Mouse (Mus musculus): ENCODE results near the gene Dot1l.

The Dot1l gene

DNA sequence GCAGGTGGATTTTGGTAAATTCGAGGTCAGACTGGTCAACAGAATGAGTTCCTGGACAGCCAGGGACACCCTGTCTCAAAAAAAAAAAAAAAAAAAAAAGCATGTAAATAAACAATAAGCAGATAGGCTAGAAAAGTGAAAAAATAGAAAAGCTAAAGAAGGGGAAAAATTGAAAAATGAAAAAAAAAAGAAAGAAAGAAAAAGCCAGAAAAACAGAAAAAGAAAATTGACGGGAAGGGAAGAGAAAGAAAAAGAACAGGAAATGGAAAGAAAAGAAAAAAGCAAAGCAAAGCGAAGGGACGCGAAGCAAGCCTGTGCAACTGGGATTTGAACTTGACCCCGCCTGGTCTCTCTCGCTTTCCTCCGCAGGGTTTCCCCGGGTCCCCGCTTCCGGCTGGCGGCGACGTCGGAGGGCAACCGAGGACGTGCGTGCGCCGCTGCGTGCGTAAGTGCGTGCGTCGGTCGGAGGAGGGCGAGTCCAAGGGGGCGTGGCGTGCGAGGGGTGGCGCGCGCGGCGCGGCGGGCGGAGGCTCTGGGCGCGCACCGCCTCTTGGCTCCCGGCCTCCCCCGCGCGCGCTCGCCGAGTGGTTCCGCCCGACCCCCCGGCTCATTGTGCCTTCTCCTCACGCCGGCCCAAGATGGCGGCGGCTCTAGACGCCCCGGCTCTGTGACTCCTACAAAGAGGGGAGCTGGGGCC lies at the start of gene Dot1l:
TSS of gene Dot1l (plus strand) at position 613 of the 697 bp plus-strand sequence.
- peak; percentile 99 for DNase-seq

DNA sequence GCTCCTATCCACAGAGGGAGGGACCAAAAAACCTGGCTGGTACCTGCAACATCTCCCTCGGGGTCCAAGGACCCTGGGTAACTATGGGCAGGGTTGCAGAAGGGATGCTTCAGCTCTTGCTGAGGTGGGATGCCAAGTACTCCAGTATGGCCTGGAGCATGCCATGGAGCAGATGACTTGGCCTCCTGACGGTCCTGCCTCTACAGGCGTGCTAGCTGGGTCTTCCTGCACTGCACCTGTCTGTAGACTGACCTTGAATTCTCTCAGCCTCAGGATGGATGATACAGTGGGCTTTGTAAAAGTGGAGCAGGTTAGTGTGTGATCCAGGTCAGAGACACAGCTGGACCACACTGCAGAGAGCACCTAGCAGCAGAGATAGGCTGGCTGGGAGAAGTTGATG lies 49.5 kb upstream of the Dot1l start:
- DNase-seq = no peak

DNA sequence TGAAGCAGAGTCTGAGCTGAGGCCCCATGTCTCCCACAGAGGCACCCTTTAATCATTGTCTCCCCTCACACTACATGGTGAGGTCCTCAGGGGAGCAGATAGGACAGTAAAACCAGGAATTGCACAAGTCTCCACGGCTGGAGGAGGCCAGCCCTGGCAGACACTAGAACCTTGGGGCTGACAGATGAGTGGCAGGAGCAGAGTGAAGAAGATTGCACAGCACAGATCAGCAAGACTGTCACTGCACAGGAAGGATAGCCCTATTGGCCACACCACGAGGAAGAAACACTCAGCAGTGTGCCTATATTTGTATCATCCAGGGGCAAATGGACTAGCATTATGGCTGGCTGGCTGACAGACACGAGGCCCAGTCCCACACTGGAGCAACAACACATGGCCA lies 44.2 kb upstream of the Dot1l start:
- no peak for DNase-seq

DNA sequence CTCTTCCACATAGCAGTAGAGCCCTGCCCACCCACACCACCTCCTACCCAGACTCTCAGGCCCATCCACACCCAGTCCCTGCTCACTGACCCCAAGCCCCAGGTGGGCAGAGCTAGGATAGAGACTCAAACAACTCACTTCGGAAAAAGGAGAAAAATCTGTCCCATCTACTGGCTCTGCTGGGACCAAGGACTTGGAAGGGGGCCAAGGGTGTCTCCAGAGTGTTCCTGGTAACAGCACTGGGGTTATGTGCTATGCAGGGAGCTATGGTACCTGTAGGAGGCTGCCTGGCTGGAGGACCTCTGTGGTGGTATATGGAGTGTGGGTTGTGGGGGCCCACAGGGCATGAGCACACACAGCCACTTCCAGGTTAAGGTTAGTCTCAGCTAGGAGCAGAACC lies 37.7 kb upstream of the Dot1l start:
- no peak for DNase-seq

DNA sequence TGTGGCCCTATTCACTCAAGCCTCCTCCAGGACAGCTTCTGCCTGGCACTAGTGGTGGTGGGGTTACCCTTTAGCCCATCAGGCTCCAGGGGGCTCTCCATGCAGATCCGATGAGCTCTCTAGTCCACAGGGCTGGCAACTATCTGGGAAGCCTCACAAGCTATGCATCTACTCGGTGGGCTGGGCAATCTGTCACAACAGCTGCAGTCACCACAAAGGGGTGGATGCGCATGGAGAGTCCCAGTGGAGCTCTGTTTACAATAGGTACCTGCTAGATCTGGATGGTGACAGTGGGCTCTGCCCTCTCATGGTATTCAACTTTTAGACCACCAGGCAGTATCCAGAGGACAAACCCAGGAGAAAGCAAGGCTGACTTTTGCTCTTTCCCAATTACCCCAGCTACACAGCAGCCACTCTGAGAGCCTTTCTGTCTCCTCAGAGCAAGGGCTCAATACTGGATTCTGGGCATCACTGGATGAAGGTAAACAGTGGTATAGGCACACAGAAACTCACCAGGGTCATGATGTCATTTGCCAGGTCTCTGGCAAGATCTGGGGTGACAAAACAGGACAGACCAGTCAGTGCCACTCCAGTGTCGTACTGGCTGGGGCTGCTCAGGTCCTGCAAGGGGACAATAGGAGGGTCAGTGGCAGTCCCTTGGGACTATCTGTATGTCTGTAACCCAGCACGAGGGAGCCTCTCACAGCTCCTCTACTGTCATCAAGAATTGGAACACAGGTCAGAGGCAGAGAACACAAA lies 27.5 kb upstream of the Dot1l start:
- no peak for DNase-seq

DNA sequence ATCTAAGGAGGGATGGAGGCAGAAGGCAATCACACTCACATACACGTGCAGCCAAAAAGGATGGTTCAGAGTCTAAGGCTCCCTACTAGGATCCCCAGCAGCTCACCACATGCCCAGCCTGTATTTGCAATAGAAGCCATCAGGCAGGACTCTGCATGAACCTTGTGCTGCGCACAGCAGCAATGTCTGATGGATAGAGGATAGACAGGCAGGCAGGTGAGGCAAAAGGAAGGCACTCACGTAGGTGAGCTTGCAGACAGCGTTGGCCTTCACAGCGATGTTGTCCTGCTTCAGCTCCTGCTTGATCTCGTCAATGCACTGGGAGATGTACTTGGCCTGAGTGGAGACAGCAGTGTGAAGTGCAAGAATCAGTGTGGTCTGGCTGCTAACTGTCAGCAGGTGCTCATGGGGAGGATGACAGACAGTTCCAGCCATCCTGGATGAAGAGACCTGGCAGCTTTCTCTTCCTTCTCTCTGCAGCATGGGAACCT lies 22.4 kb upstream of the Dot1l start:
- no peak for DNase-seq

DNA sequence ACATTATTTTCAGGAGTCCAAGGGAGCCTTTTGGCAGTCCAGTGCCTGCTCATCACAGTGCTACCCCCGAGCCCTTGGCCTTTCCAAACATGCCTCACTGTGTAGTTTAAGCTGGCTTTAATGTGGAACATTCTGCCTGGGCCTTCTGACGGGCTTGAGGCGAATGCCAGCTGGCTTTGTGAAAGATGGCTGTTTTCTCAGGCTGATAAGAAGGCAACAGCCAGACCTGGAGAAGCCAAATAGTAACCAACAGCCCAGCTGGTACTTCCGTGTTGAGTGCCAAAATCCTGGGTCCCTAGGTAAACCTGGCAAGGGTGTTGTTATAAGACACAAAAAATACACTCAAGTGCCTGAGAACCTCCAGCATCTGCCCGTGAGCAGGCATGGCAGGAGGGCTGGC lies 18.3 kb upstream of the Dot1l start:
- DNase-seq = no peak

DNA sequence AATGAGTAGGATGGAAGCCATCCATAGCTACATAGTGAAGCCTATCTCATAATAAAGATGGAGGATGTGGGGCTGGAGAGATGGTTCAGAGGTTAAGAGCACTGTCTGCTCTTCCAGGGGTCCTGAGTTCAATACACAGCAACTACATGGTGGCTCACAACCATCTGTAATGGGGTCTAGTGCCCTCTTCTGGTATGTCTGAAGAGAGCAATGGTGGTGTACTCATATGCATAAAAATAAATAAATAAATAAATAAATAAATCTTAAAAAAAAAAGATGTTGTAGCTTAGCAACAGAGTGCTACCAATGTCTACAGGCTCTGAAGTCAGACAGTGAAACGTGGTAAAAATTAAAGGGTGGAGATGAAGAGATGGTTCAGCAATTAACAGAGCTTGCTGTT lies 16.3 kb upstream of the Dot1l start:
- DNase-seq = no peak

DNA sequence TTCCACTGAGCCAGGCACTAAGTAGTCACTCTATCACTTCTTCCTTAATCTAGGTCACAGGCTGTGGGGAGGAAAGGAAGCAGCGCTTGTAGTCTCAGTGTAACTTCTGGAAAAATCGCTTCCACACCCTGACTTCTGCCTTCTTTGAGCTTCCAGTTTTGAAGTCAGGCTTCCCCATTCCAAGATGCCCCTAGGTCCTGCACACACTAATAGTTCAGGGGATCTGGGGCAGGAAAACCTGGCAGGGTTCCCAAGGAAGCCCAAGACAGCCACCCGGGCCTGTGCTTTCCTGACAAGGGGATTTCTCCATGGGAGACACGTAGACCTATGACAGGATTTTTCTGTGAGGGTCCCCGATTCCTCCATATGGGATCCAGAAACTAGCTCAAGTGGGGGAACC lies 13.9 kb upstream of the Dot1l start:
- DNase-seq = peak; percentile 50

DNA sequence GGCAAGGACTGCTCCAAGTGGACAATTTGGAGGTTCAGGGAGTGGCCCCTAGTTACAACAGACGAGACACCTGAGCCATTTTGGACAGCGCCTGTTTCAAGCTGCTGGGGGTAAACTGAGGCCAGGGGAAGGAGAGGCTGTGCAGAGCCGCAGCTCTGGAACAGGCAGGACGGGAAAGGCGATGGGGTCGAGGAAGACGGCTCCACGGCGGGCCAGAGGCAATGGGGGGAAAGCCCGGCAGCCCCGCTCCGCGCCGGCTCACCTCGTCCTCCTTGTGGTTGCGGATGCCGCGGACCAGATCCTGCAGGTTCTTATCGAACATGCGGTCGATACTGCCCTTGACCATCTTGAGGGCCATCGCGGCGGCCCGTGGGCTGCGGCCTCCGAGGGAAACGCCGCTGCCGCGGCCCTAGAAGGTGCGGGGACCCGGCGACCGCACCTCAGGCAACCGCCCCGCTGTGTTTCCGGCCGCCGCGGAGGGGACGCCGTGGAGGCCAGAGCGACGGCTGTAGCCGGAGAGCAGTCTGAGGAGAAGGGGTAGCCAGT lies 13.3 kb upstream of the Dot1l start:
- no peak for DNase-seq

DNA sequence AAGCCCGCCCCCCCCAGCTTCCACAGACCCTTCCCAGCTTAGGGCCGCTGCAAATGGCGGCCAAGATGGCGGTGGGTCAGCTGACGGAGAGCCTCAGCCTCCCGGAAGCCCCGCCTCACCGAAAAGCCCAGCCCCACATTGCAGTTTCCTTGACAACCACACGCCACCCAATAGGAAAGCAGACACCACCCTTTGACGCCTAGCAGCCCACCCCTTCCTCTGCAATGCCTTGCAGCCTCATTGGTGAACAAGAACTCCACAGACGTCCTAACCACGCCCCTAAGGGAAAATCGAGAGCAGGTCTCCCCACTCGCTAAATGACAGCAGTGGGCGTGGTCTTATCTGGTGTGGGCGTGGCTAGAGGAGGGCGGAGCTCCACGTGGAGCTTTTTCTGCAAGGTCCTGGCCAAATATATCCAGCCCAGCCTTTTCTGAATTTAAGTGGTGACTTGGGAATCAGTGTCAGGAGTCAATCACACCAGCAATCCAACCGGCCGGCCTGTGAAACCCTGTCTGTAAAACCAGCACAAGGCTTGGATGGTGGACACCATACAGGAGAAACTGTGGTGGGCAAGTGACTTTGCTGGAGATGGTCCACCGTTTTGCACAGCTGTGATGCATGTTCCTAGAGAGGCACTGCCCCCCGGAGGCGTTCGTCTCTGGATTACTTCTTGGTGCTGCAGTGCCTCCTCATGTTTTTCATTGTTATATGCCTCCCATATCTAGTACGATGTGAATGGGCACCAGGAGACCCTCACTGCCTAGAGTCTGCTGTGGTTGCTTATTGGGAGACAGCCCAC lies 12.6 kb upstream of the Dot1l start, which contains the start of gene Ap3d1:
TSS of gene Ap3d1 (minus strand) at position 85 of the 799 bp plus-strand sequence.
- peak; percentile 99 for DNase-seq

DNA sequence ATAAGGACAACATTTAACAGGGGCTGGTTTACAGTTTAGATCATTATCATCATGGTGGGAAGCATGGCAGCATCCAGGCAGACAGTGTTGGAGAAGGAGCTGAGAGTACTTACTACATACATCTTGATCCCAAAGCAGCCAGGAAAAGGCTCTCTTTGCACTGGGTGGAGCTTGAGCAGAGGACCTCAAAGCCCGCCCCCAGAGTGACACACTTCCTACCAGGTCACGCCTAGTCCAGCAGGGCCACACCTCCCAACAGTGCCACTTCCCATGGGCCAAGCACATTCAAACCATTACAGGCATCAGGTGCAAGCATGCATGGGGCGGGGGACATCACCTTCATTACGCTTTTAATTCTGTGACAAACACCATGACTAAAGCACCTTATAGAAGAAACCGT lies 10.7 kb upstream of the Dot1l start:
- DNase-seq = peak; percentile 74

DNA sequence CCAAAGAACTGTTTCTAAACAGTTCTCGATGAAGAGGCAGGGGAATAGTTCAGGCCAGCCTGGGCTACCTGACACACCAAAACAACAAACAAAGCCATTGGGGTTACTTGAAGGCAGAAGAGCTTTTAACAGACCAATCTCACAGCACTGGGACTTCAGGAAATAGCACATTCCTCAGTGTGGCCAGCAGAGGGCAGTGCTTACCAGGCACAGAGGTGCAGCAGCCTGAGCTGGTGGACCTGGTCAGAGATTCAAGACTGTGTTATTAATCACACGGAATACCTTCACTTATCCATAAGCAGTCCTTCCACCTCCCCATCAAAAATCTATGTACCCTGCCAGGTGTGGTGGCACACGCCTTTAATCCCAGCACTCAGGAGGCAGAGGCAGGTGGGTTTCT lies 7.6 kb upstream of the Dot1l start:
- peak; percentile 82 for DNase-seq

DNA sequence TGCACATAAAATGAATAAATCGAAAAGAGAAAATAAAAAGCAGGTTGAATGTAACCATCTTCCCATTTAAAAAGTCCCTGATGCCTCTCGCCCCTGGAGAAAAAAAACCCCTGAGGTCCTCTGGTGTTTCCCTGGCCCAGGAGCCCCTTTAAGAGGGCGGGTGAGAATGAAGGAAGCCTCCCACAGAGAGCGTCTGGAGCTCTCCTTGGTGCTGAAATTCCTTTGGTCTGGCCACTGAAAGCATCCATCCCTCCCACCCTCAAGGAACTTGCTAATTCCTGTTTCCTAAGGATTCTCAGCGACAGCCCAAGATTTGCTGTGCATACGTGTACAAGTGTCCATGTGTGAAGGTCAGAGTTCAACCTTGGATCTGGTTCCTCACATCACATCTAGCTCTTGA lies 6.4 kb upstream of the Dot1l start:
- peak; percentile 80 for DNase-seq

DNA sequence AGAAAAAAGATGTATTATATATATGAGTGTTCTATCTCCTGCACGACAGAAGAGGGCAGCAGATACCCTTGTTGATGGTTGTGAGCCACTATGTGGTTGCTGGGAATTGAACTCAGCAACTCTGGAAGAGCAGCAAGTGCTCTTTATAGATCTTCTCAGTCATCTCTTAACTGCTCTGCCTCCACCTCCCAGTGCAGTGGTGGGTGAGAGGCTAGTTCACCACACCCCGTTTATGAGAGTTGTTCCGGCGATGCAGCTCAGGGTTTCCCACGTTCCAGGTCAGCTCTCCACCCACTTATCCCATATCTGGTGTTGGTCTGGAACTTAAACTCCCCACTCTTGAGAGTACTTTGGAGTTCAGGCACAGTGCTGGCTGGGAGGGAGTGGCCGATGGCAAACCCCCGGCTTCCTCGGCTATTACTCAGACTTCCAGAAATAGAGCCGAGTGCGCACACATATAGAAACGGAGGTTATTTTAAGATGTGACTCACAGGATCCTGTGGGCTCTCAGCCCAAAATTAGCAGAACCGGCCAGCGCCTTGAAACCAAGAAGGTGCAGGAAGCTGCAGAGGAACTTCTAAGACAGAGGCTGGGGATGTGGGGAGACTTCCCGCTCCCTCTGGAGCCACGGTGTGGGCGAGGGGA lies 3.7 kb upstream of the Dot1l start:
- DNase-seq = peak; percentile 70

DNA sequence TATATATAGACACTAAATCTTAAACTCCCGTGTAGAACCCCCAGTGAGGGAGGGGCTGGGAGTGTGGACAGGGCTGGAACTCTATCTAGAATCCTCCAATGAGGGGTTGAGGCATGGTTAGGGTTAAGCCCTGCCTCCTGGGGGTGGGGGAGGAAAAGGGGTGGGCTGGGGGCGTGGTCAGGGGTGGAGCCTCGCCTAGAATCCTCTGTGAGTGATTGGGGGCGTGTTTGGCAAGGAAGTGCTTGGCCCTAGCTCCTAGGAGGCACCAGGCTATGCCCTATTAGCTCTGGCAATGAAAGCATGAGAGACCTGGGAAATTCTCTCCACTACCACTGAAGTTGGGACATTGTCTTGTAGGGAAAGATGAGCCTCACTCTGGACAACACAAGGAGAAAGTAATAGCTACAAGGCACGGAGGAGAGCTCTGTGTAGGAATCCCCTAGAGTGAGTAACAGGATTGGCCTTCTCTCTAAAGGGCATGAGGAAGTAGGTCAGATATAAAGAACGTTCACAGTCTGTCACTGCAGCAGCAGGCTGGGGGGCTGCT lies 2.9 kb upstream of the Dot1l start:
- DNase-seq = peak; percentile 89

DNA sequence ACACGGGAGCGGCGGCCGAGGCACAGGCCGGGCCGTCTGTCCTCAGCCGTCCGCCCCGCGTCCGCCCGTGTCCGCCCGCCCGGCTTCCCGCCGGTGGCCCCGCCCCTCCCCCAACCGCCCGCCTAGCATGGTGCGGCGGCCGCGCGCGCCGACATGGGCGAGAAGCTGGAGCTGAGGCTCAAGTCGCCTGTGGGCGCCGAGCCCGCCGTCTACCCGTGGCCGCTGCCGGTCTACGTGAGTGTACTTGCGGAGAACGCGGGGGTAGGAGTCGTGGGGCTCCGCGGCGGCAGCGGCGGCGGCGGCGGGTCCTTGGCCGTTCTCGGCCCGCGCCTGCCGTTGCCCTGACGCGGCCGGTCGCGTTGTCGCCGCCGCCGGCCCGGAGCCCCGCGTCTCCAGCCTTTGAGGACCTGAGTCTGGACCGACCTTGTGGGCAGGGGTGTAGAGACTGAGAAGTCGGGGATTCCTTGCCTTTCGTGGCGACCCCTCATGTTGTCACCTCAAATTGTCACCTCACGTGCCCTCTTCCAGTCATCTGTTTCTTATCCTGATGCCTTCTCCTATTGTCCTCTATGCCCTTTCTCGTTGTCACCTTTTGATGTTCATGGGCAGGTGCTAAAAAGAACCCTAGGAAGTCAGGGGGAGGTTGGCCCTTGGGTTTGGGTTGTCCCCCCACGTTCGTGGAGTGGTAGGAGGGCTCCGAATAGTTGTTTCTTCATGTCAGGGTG lies 447 bp downstream of the Dot1l start:
- no peak for DNase-seq

DNA sequence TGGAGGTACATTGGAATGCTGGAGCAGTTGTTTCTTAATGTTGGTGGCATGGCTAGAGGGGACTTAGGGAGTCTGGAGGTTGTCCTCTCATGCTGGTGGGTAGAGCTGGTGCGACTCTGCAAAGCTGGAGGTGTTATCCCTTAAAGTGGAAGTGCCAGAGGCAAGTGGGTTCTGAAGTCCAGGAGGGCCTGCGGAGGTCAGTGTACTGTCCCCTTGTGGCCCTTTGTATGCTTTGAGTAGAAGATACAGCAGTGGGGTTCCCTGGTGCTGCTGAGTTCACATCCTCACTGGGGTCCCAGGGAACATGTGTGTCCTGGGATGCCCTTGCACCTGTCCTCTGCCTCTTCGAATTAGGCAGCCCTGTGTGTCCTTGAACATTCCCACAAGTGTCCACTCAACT lies 1.1 kb downstream of the Dot1l start:
- DNase-seq = no peak

DNA sequence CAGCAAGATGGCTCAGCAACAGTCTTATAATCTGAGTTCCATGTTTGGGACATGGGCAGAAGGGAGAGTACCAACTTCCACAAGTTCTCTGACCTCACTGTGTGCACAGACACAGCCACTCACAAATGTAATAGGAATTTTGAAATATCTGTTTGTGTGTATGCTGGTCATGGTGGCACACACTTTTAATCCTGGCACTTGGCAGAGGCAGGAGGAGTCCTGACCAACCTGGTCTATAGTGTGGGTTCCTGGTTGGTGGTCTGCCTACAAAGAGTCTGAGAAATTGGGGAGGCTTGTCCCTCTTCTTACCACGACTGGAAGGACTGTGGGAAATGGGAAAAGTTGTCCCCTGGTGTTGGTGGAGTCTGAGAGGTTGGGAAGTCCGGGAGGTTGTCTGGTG lies 1.5 kb downstream of the Dot1l start:
- DNase-seq = no peak

DNA sequence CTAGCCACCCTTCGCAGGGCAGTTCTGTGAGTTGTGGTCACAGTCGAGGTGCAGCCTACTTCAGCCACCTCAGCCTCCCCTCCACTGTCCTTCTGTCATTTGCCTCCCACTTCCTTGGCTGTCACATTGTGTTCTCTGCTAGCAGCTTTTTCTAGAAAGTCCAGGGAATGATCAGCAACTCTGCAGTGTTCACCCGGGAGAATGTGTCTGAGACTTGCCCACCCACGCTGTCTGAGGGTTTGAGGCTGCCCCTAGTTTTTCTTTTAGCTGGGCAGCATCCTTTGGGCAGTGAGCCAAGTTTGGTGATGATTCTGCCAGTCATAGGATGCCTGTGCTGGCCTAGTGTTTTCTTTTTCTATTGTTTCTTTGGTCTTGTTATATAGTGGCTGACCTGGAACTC lies 2.0 kb downstream of the Dot1l start:
- no peak for DNase-seq

DNA sequence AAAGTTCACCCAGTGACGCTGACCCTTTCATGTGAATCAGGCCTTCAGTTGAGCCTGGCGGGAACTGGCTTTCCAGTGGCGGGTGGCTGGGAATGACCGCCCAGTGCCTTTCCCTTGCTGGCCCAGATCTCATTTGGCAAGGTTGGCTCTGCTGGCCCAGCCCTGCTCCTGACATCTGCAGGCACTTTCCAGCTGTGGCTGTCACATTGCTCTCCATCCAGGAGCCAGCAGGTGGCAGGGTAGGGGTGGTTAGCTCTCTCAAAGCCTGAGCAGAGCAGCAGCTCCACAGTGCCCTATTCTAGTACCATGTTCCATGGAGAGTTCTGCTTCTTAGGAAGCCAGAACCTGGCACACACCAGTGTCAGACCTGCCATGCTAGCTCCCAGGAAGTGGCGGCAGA lies 2.7 kb downstream of the Dot1l start:
- peak; percentile 84 for DNase-seq

DNA sequence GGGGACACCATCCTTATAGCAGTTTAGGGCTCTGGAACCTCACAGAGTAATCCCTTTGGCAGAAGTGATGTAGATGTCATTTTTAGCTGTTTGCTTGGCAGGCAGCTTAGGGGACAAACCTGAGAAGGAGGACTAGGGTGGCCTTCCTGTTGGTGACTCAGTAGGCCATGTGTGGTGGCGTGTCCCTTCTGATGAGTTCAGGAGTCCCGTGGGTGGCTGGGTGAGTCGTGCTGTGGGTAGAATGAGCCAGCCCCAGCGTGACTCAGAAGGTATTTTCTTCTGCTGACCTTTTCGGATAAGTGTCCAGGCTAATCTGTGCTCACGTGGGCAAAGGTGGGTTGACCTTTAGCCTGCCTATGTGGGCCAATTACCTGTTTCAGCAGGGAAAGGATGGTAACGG lies 3.6 kb downstream of the Dot1l start:
- DNase-seq = no peak
